In genomic region chr5:116024327-116024739, GRCm38 (mm10) we compare ENCODE assay signal across 8 mouse cellular contexts. TPM values are rescaled to one million over a fixed set of nuclear protein-coding genes. Genes with fewer than 3 reads are reported as not detected.
DNase-seq lines count a peak whose midpoint lies in the region; ATAC-seq and TF ChIP-seq lines count a peak whose summit lies in the region.

Gene Prkab1, minus strand, starts transcription at chr5:116024508.

- H3K27ac ChIP-seq in hindbrain, embryonic 10.5 days = peak within 1 kb of the TSS; percentile 89
- H3K27ac ChIP-seq in lung, postnatal 0 days (ENCODE audit: low read length) = peak within 1 kb of the TSS; percentile 90

- DNase-seq in MEL-GATA-1-ER (ENCODE audit: extremely low read depth, low read depth) = peak; percentile 89
- DNase-seq in cerebellum, adult 8-10 months = peak; percentile 86
- peak; percentile 96 for DNase-seq in hindbrain, embryonic 10.5 days (ENCODE audit: low spot score)
- DNase-seq in layer of hippocampus, adult 9-11 months = peak; percentile 94
- DNase-seq in lung, postnatal 0 days (ENCODE audit: low spot score) = peak; percentile 99
- DNase-seq in ovary, postnatal 14 days (ENCODE audit: low spot score) = peak; percentile 84
- peak; percentile 95 for DNase-seq in thymus, postnatal 14 days

- H3K4me2 ChIP-seq in lung, postnatal 0 days (replicated peaks; ENCODE audit: low read depth, low read length) = peak within 1 kb of the TSS; percentile 73

- peak; percentile 99 for ATAC-seq in frontal cortex, adult (ENCODE audit: low TSS enrichment)
- peak; percentile 97 for ATAC-seq in lung, postnatal 0 days

- peak within 1 kb of the TSS; percentile 89 for H3K4me3 ChIP-seq in hindbrain, embryonic 10.5 days
- peak within 1 kb of the TSS; percentile 76 for H3K4me3 ChIP-seq in lung, postnatal 0 days (ENCODE audit: low read depth, low read length)

- peak; percentile 80 for TF ChIP-seq CTCF in lung, postnatal 0 days (IDR thresholded peaks at IDR 0.05)

- H3K36me3 ChIP-seq in hindbrain, embryonic 10.5 days = peaks cover 34% of the 10 kb centered on the region
- H3K36me3 ChIP-seq in lung, postnatal 0 days (ENCODE audit: insufficient read depth, low read length) = peaks cover 19% of the 10 kb centered on the region

- H3K27me3 ChIP-seq in hindbrain, embryonic 10.5 days (ENCODE audit: insufficient read depth, poor library complexity, severe bottlenecking) = no peaks in the 10 kb centered on the region
- no peaks in the 10 kb centered on the region for H3K27me3 ChIP-seq in lung, postnatal 0 days (replicated peaks; ENCODE audit: insufficient read depth, low read length)

- peak within 1 kb of the TSS; percentile 79 for H3K9ac ChIP-seq in lung, postnatal 0 days (replicated peaks; ENCODE audit: low read depth)

- under 1% methylated on average over 46 of the region's 46 CpGs for WGBS in hindbrain, embryonic 10.5 days
- under 1% methylated on average over 39 of the region's 46 CpGs for WGBS in lung, postnatal 0 days

- no peaks in the 10 kb centered on the region for H3K9me3 ChIP-seq in hindbrain, embryonic 10.5 days
- no peaks in the 10 kb centered on the region for H3K9me3 ChIP-seq in lung, postnatal 0 days (ENCODE audit: low read length)

- peak; percentile 64; the same call in 1 of the 2 replicates for TF ChIP-seq EP300 in lung, postnatal 0 days (IDR thresholded peaks at IDR 0.05)

- H3K4me1 ChIP-seq in hindbrain, embryonic 10.5 days (replicated peaks) = peaks cover 22% of the 10 kb centered on the region
- no peaks in the 10 kb centered on the region; the same call in 1 of the 2 replicates for H3K4me1 ChIP-seq in lung, postnatal 0 days (ENCODE audit: insufficient read depth, low read depth, low read length)

RNA-seq across cellular contexts. Expression of gene Prkab1, which starts in this region (rescaled TPM):
- 68.3 and 72.0 TPM in 2 replicates for polyA plus RNA-seq in hindbrain, embryonic 10.5 days (2016; fragmentation: Nextera tagmentation; extraction: Ambion mirVana)
- polyA plus RNA-seq in lung, postnatal 0 days (2015; fragmentation: Nextera tagmentation; extraction: Ambion mirVana) = 75.1 and 80.6 TPM in 2 replicates

Comparison
In these comparisons a context has a peak if more than half of its experiments do, and no peak if none do; other contexts are left out.
1. Peak in every context shown above with its lines: DNase-seq, ATAC-seq, H3K4me3 ChIP-seq and H3K27ac ChIP-seq.